Mouse (Mus musculus) E14TG2a.4 (cell line): Measurements from ENCODE around the gene Col23a1.

Experiments
- H3K27me3 ChIP-seq: 2 replicates; pipeline ENCODE4 v1.6.1; 2014; ENCODE audit warnings: low read length, control low read depth; ENCODE audit not compliant: insufficient read depth
- H3K36me3 ChIP-seq: 2 replicates; pipeline ENCODE4 v1.6.1; 2014; ENCODE audit warnings: low read length, control low read depth; ENCODE audit not compliant: insufficient read depth
- H3K4me1 ChIP-seq: replicated peaks from 2 replicates; pipeline ENCODE4 v1.6.1; 2014; ENCODE audit warnings: low read depth, low read length, control low read depth
- H3K4me3 ChIP-seq: replicated peaks from 2 replicates; pipeline ENCODE4 v1.5.1; 2014; ENCODE audit warnings: mild to moderate bottlenecking, low read length
- H3K9me3 ChIP-seq: 2 replicates; pipeline ENCODE4 v1.6.1; 2014; ENCODE audit warnings: low read length, control low read depth
- CTCF ChIP-seq: conservative IDR thresholded peaks from 2 replicates; pipeline ENCODE4 v1.5.1; 2014; ENCODE audit warnings: low read length
- NANOG ChIP-seq: IDR thresholded peaks from 2 replicates; pipeline ENCODE4 v1.6.1; 2014; ENCODE audit warnings: borderline replicate concordance, low read length, mixed read lengths
- POU5F1 ChIP-seq: IDR thresholded peaks from 2 replicates; pipeline ENCODE4 v1.6.1; 2014; ENCODE audit warnings: low read length, borderline replicate concordance

Gene Col23a1

DNA sequence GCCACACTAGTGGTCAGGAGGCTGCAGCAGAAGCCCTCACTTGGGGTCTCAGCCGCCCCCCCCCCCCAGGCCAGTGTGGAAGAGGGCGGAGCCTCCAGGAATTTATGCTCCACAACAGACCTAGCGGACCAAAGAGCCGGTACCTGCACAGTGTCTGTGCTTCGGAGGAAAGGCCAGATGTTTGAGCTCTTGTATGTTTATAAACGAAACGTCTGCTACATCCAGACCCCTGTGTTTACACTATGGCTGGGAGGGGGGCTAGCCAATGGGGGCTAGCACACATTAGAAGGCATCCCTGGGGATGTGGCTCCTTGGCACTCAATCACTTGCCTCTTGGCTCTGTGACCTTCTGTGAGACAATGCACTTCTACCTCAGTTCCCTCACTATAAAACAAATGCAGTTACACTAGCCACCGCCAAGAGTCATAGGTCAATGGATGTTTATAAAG, 99.2 kb downstream of the Col23a1 start:
- no peaks in the 10 kb centered on the region for H3K36me3 ChIP-seq
- TF ChIP-seq CTCF (no peak), NANOG (no peak), POU5F1 (no peak)
- 0 out of 2 replicates have a peak, but pooled peaks cover under 1% of the 10 kb centered on the region for H3K9me3 ChIP-seq
- H3K27me3 ChIP-seq, result no peaks in the 10 kb centered on the region; the same call in 1 of the 2 replicates
- no peak overlapping the region for H3K4me3 ChIP-seq
- no peaks in the 10 kb centered on the region; the same call in 1 of the 2 replicates for H3K4me1 ChIP-seq

DNA sequence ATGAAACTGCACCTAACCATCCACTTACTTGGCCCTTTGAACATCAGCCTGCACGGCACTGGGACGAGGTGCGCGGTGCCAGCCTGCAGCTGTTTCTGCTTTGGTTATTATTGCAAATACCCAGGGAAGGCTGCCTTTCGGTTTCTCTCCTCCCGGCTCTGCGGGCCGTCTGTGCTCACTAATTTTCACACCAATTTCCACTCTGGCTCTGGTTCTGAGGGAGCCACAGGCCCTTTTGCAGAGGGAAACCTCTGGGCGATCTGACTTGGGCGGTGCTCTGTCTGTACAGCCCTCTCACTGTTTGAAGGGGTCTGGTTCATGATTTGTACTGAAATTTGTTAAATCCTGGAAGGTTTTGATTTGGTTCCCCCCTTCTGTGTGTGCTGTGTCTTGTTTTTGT, 100.0 kb downstream of the Col23a1 start:
- H3K27me3 ChIP-seq, result no peaks in the 10 kb centered on the region; the same call in 1 of the 2 replicates
- H3K4me1 ChIP-seq, result no peaks in the 10 kb centered on the region; the same call in 1 of the 2 replicates
- no peak overlapping the region for H3K4me3 ChIP-seq
- no peaks in the 10 kb centered on the region for H3K36me3 ChIP-seq
- TF ChIP-seq NANOG, result no peak
- TF ChIP-seq CTCF, result no peak
- TF ChIP-seq POU5F1, result no peak
- no peaks in the 10 kb centered on the region for H3K9me3 ChIP-seq

- Histone ChIP-seq H3K4me3 (no peak overlapping the region), H3K27me3 (no peaks in the 10 kb centered on the region; the same call in 1 of the 2 replicates), H3K4me1 (no peaks in the 10 kb centered on the region; the same call in 1 of the 2 replicates), H3K36me3 (no peaks in the 10 kb centered on the region), H3K9me3 (no peaks in the 10 kb centered on the region)
- TF ChIP-seq CTCF, result no peak
- TF ChIP-seq POU5F1, result no peak
- TF ChIP-seq NANOG, result no peak
Measured at GRCm38 (mm10) chr11:51390521-51390920, 100.8 kb downstream of the Col23a1 start.

GRCm38 (mm10) chr11:51391548-51391947, 101.8 kb downstream of the Col23a1 start:
- Histone ChIP-seq H3K4me1 (no peaks in the 10 kb centered on the region; the same call in 1 of the 2 replicates), H3K9me3 (no peaks in the 10 kb centered on the region), H3K4me3 (no peak overlapping the region), H3K36me3 (no peaks in the 10 kb centered on the region), H3K27me3 (no peaks in the 10 kb centered on the region; the same call in 1 of the 2 replicates)
- TF ChIP-seq NANOG (no peak), POU5F1 (no peak), CTCF (no peak)

DNA sequence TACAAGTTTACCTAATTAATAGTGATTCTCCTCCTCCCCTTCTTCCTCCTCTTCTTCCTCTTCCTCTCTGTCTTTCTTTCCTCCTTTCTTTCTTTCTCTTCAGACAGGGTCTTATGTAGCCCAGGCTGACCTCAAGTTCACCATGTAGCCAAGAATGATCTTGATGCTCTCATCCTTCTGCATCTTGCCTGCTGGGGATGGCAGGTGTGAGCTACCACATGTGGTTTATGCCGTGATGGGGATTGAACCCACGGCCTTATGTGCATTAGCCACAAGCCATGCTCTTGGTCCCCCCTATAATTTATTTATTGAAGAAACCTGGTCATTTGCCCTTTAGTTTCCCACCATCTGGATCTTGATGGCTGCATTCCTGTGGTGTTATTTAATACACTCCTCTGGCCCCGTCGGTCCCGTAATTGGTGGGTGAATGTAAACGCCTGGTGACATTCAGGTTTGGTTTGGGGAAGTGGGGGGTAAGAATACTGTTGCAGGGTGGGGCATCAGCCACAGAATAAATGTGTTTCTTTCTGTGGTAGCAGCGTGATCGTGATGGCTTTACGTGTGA, 104.7 kb downstream of the Col23a1 start:
- Histone ChIP-seq H3K4me1 (no peaks in the 10 kb centered on the region; the same call in 1 of the 2 replicates), H3K27me3 (no peaks in the 10 kb centered on the region; the same call in 1 of the 2 replicates), H3K36me3 (no peaks in the 10 kb centered on the region), H3K9me3 (no peaks in the 10 kb centered on the region), H3K4me3 (no peak overlapping the region)
- TF ChIP-seq POU5F1 (no peak), NANOG (no peak), CTCF (no peak)

- no peaks in the 10 kb centered on the region for H3K36me3 ChIP-seq
- no peaks in the 10 kb centered on the region for H3K4me1 ChIP-seq
- no peaks in the 10 kb centered on the region; the same call in 1 of the 2 replicates for H3K27me3 ChIP-seq
- H3K9me3 ChIP-seq, result no peaks in the 10 kb centered on the region
- H3K4me3 ChIP-seq, result no peak overlapping the region
- TF ChIP-seq CTCF, result no peak
- TF ChIP-seq POU5F1, result no peak
- TF ChIP-seq NANOG, result no peak
Measured at GRCm38 (mm10) chr11:51396451-51396850, 106.7 kb downstream of the Col23a1 start.

GRCm38 (mm10) chr11:51398084-51398483, 108.4 kb downstream of the Col23a1 start:
- no peaks in the 10 kb centered on the region for H3K36me3 ChIP-seq
- H3K4me1 ChIP-seq, result no peaks in the 10 kb centered on the region
- H3K9me3 ChIP-seq, result no peaks in the 10 kb centered on the region
- TF ChIP-seq POU5F1, result no peak
- TF ChIP-seq NANOG, result no peak
- no peak for TF ChIP-seq CTCF
- no peak overlapping the region for H3K4me3 ChIP-seq
- H3K27me3 ChIP-seq, result no peaks in the 10 kb centered on the region

DNA sequence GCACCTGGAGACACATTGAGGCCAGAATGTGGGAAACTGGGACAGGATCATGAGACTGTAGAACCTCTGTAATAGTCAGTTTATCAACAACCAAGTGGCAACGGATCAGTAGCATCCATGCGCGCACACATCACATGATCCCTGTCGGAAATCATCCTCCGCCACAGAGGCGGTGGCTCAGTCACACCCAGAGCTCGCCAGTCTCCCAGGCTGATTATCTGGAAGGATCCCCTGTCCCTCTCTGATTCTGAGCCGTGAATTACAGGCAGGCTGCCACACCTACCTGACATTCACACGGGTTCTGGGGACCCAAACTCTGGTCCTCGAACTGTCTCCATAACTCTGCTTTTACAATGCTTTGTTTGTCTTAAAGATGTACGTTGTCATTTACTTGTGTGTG, 110.6 kb downstream of the Col23a1 start:
- H3K27me3 ChIP-seq, result no peaks in the 10 kb centered on the region
- no peaks in the 10 kb centered on the region for H3K36me3 ChIP-seq
- no peaks in the 10 kb centered on the region for H3K9me3 ChIP-seq
- no peaks in the 10 kb centered on the region for H3K4me1 ChIP-seq
- H3K4me3 ChIP-seq, result no peak overlapping the region
- no peak for TF ChIP-seq NANOG
- no peak for TF ChIP-seq POU5F1
- TF ChIP-seq CTCF, result no peak

DNA sequence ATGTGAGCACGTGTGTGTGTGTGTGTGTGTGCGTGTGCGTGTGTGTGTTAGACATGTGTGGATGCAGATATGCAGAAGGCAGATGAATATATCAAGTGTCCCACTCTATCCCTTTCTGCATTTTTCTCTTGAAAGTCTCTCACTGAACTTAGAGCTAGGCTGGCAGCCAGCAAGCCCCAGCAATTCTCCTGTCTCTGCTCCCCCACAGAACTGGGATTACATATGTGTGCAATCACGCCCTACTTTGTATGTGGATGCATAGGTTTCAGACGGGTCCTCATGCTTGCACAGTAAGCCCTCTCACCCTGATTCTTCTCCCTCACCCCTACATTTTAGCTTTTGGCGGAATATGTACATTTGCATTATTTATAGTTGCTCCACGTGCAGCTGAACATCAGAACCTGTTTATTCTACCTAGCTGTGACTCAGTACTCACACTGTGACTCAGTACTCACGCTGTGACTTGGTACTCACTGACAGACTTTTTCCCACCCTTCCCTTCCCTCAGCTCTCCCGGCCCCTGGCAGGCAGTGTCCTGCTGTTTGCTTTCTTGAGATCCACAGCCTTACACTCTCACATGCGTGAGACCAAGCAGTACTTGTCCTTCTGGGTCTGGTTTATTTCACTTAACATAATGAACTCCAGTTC, 111.9 kb downstream of the Col23a1 start:
- Histone ChIP-seq H3K36me3 (no peaks in the 10 kb centered on the region), H3K9me3 (no peaks in the 10 kb centered on the region), H3K4me3 (no peak overlapping the region), H3K4me1 (no peaks in the 10 kb centered on the region), H3K27me3 (no peaks in the 10 kb centered on the region)
- TF ChIP-seq POU5F1, result no peak
- no peak for TF ChIP-seq CTCF
